Mouse (Mus musculus) stomach, embryonic 16.5 days (tissue): ENCODE measurements at regions not wholly inside any gene's neighbourhood (a gene's known extent, or its start where the extent isn't known, plus 50 kb on each side); places are given as distances from the start of the nearest gene placed in this dataset.
"Not testable (repeated sequence)": the region's sequence is repeated elsewhere in the genome, so short reads cannot be mapped to it uniquely, and the experiment has no call there.

ENCODE experiments used
- ATAC-seq: fragments of 200-750 bp; cut with Nextera tagmentation; 2 replicates; pipeline ENCODE4 v1.8.0; 2017; ENCODE audit warnings: moderate number of reproducible peaks, moderate TSS enrichment; ENCODE audit not compliant: insufficient read depth, low FRiP score
- H3K27ac ChIP-seq: fragments of 300-500 bp; sonication (generic); 2 replicates; pipeline ENCODE4 v1.5.1; 2014; ENCODE audit warnings: low read length
- H3K27me3 ChIP-seq: fragments of 300-500 bp; sonication (generic); 2 replicates; pipeline ENCODE4 v1.6.1; 2014; ENCODE audit warnings: low read length, control low read depth, mixed read lengths; ENCODE audit not compliant: control insufficient read depth, insufficient read depth
- H3K36me3 ChIP-seq: fragments of 300-500 bp; sonication (generic); 2 replicates; pipeline ENCODE4 v1.6.1; 2014; ENCODE audit warnings: low read length; ENCODE audit not compliant: control insufficient read depth, insufficient read depth
- H3K4me1 ChIP-seq: fragments of 300-500 bp; sonication (generic); 2 replicates; pipeline ENCODE4 v1.6.1; 2014; ENCODE audit warnings: low read length, control low read depth, mixed read lengths; ENCODE audit not compliant: control insufficient read depth, insufficient read depth
- H3K4me2 ChIP-seq: fragments of 300-500 bp; sonication (generic); 2 replicates; pipeline ENCODE4 v1.6.1; 2014; ENCODE audit warnings: low read depth, low read length, mixed read lengths
- H3K4me3 ChIP-seq: fragments of 300-500 bp; sonication (generic); replicated peaks from 2 replicates; pipeline ENCODE4 v1.5.1; 2014; ENCODE audit warnings: mild to moderate bottlenecking, low read length
- H3K9ac ChIP-seq: fragments of 300-500 bp; sonication (generic); 2 replicates; pipeline ENCODE4 v1.6.1; 2014; ENCODE audit warnings: low read length
- H3K9me3 ChIP-seq: fragments of 300-500 bp; sonication (generic); replicated peaks from 2 replicates; pipeline ENCODE4 v1.6.1; 2016; ENCODE audit warnings: low read length, control low read depth; ENCODE audit not compliant: control insufficient read depth
- WGBS: fragments of 180-500 bp; shearing (Covaris S2); extraction: QIAGEN DNeasy Blood & Tissue Kit; methylation state at CpG from one replicate; pipeline ENCODE4 v1.1.7; 2014; 5-methylcytosine and 5-hydroxymethylcytosine counted together

DNA sequence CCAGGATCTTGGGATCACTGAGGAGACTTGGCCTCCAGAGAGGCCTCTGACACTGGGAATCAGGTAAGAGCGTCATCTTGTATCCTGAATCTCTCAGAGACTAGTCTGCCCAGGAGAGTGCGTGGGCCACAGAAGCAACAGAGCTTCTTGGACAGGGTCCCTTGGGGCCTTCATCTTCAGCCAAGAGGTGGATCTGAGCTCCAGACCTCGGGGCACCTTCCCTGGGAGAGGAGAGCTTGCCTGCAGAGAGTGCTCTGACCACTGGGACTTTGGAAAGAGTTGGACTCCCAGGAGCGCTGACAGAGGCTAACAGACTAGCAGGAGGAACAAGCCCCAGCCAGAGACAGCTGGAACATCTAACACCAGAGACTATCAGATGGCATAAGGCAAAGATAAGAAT lies 73.9 kb upstream of the Gm15319 start:
- not testable (repeated sequence) for H3K36me3 ChIP-seq, H3K4me1 ChIP-seq, H3K9ac ChIP-seq, H3K4me3 ChIP-seq, H3K4me2 ChIP-seq, H3K27ac ChIP-seq, ATAC-seq, H3K9me3 ChIP-seq, H3K27me3 ChIP-seq
- WGBS, result 58% methylated on average over 4 of the region's 4 CpGs

DNA sequence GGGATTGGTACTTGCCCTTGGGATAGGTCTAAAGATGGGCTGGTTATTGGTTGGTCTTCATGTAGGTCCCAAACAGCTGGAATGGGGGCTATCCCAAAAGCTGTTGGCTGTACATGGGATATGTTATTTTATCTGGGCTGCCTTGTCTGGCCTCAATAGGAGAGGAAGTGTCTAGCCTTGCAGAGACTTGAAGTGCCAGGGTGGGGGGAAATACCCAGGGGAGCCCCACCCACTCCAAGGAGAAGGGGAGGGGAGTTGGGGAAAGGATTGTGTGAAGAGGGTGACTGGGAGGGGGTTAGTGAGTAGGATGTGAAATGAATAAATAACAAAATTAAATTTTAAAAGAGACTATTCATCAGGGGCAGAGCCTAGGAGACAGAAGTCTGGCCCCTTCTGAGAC lies 70.2 kb upstream of the Gm15319 start:
- not testable (repeated sequence) for ATAC-seq, H3K36me3 ChIP-seq

DNA sequence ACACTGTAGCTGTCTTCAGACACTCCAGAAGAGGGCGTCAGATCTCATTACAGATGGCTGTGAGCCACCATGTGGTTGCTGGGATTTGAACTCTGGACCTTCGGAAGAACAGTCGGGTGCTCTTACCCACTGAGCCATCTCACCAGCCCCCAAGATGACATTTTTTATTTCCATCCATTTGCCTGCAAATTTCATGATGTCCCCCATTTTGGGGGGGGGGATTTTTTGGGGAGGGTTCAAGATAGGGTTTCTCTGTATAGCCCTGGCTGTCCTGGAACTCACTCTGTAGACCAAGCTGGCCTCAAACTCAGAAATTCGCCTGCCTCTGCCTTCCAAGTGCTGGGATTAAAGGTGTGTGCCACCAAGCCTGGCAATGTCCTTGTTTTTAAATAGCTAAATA lies 66.5 kb upstream of the Gm15319 start:
- H3K4me2 ChIP-seq, ATAC-seq, H3K4me3 ChIP-seq, H3K27ac ChIP-seq, H3K9me3 ChIP-seq, H3K27me3 ChIP-seq, H3K9ac ChIP-seq, H3K4me1 ChIP-seq, H3K36me3 ChIP-seq: not testable (repeated sequence)
- WGBS, result 69% methylated on average over 3 of the region's 4 CpGs

More for the DNA sequence above, 70.2 kb upstream of the Gm15319 start:
- H3K4me2 ChIP-seq, H3K9me3 ChIP-seq, H3K4me3 ChIP-seq, H3K27ac ChIP-seq, H3K9ac ChIP-seq, H3K27me3 ChIP-seq, H3K4me1 ChIP-seq: not testable (repeated sequence)

DNA sequence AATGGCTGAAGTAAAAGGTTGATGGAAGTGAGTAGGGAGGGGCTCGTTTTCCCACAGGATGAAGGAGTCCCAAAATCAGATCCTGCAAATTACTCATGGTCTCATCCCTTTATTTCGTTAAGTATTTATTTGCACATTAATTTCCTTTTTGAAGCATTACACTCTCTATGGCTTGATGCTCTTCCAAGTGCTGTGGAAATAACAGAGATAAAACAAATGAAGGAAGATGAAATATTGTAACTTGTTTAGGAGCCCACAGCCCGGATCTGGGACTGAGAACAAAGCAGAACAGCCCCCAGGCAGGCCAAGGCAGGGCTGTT lies 61.9 kb upstream of the Gm15319 start:
- ATAC-seq, result not testable (repeated sequence)

DNA sequence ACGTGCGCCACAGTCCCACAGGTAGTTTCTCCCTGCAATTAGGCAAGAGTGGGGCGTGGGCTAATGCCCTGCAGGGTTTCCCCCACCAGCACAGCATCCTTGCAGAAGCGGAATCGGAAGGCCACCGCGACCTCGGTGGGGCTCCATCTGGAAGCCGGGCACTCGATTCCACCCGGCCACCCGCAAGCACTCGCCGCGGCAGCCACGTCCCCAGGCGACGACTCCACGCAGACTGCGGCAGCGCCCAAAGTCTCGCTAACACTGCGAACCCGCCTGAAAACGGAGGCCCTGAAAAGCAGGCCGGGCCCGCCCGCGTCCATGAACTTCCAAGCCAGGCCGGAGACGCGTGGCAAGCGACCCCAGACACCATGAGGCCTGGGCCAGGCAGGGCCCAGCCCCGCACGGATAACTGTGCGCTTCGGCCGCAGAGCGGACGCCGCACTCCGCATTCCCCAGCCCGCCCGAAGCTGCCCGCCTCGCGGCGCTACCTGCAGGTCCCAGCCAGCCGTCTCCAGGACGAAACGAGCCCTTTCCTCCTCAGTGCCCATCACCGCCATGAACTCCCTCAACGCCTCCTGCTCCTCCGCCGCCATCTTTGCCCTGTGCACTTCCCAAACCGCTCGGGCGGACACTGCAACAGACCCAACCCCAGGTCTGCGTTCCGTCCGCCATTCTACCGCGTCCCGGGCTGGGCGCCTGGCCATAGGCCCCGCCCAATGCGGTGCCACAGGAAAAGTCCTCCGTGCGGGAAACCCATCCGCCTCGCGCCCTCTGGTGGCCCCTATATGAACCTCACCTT lies 61.3 kb upstream of the Gm15319 start:
- not testable (repeated sequence) for H3K4me1 ChIP-seq, H3K36me3 ChIP-seq, H3K9me3 ChIP-seq, H3K27me3 ChIP-seq, H3K27ac ChIP-seq
- peak; percentile 96 for ATAC-seq
- 4% methylated on average over 69 of the region's 72 CpGs for WGBS
- peak overlapping the region; percentile 24; the same call in 1 of the 2 replicates for H3K4me2 ChIP-seq
- H3K9ac ChIP-seq, result peak overlapping the region; percentile 78
- H3K4me3 ChIP-seq, result peak overlapping the region; percentile 52

More for the DNA sequence above, 61.9 kb upstream of the Gm15319 start:
- peak overlapping the region; percentile 52 for H3K4me3 ChIP-seq
- H3K4me1 ChIP-seq, H3K36me3 ChIP-seq, H3K9me3 ChIP-seq, H3K4me2 ChIP-seq, H3K27me3 ChIP-seq, H3K9ac ChIP-seq, H3K27ac ChIP-seq: not testable (repeated sequence)
- 19% methylated on average over 3 of the region's 3 CpGs for WGBS

DNA sequence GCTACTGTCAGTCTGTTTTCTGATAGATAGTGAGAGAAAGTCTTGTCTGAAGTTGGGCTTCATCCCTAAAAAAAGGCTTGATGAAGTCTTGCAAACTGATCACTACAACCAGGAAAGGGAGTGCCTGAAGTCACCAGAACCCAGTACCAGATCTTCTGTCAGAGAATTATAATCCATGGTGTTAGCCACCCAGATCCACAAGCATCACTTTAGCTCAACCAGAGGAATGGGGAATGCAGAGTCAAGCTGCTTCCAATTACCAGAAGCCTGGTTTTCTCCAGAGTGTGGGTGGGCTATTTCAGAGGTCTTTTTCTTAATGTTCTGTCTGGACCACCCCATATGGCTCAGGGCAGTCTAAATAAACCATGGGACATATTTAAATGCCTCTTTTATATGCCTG lies 57.8 kb upstream of the Gm15319 start:
- H3K4me1 ChIP-seq, H3K4me2 ChIP-seq, H3K4me3 ChIP-seq, H3K36me3 ChIP-seq, H3K9ac ChIP-seq, H3K9me3 ChIP-seq, H3K27me3 ChIP-seq, H3K27ac ChIP-seq, ATAC-seq: not testable (repeated sequence)
